Mouse (Mus musculus) layer of hippocampus, adult 11-12 months (tissue): ENCODE data around the gene Dock8.

ENCODE experiments used
- DNase-seq: peaks from one replicate; pipeline ENCODE4 v3.0.0; 2022; ENCODE audit warnings: low spot score

The Dock8 gene

GRCm38 (mm10) chr19:25123031-25123430 lies 123.7 kb downstream of the Dock8 start:
- DNase-seq, result peak; percentile 12

- DNase-seq, result no peak
These were observed 124.1 kb downstream of the Dock8 start for GRCm38 (mm10) chr19:25123461-25123860.

- peak; percentile 31 for DNase-seq
These were observed 133.0 kb downstream of the Dock8 start for GRCm38 (mm10) chr19:25132322-25132721.

GRCm38 (mm10) chr19:25133959-25134358 lies 134.6 kb downstream of the Dock8 start:
- DNase-seq, result no peak

- DNase-seq, result no peak
These were observed 136.8 kb downstream of the Dock8 start for GRCm38 (mm10) chr19:25136171-25136570.

- DNase-seq, result no peak
These were observed 138.8 kb downstream of the Dock8 start for GRCm38 (mm10) chr19:25137907-25138820.

GRCm38 (mm10) chr19:25144110-25145028 lies 145.0 kb downstream of the Dock8 start:
- DNase-seq, result peak; percentile 41

GRCm38 (mm10) chr19:25145116-25145515 lies 145.8 kb downstream of the Dock8 start:
- DNase-seq, result no peak

GRCm38 (mm10) chr19:25146122-25146521 lies 146.8 kb downstream of the Dock8 start:
- DNase-seq, result no peak

GRCm38 (mm10) chr19:25149788-25150187 lies 150.5 kb downstream of the Dock8 start:
- DNase-seq, result no peak

- DNase-seq, result no peak
These were observed 155.3 kb downstream of the Dock8 start for GRCm38 (mm10) chr19:25154506-25155178.

GRCm38 (mm10) chr19:25155250-25155649 lies 155.9 kb downstream of the Dock8 start:
- DNase-seq, result no peak

GRCm38 (mm10) chr19:25155709-25156108 lies 156.4 kb downstream of the Dock8 start:
- DNase-seq, result no peak

GRCm38 (mm10) chr19:25162270-25162669 lies 162.9 kb downstream of the Dock8 start:
- no peak for DNase-seq

- no peak for DNase-seq
These were observed 164.1 kb downstream of the Dock8 start for GRCm38 (mm10) chr19:25163426-25163825.

- no peak for DNase-seq
These were observed 167.1 kb downstream of the Dock8 start for GRCm38 (mm10) chr19:25166412-25166811.

GRCm38 (mm10) chr19:25171395-25171794 lies 172.1 kb downstream of the Dock8 start:
- DNase-seq, result no peak

- no peak for DNase-seq
These were observed 177.4 kb downstream of the Dock8 start for GRCm38 (mm10) chr19:25176746-25177145.

- DNase-seq, result no peak
These were observed 180.7 kb downstream of the Dock8 start for GRCm38 (mm10) chr19:25180024-25180423.

- no peak for DNase-seq
These were observed 181.2 kb downstream of the Dock8 start for GRCm38 (mm10) chr19:25180547-25180946.

- DNase-seq, result no peak
These were observed 184.7 kb downstream of the Dock8 start for GRCm38 (mm10) chr19:25184076-25184475.

- DNase-seq, result no peak
These were observed 187.0 kb downstream of the Dock8 start for GRCm38 (mm10) chr19:25186316-25186715.
